Mouse (Mus musculus) forebrain, embryonic 14.5 days (tissue): Measurements from ENCODE around the gene Ifit2. TPM values are rescaled to one million over a fixed set of nuclear protein-coding genes. Genes with fewer than 3 reads are reported as not detected.

Experiments
- ATAC-seq: fragments of 200-750 bp; cut with Nextera tagmentation; 2 replicates; pipeline ENCODE4 v1.8.0; 2017; ENCODE audit warnings: mild to moderate bottlenecking, moderate library complexity
- DNase-seq: peaks from one replicate; pipeline ENCODE4 v3.0.0-alpha.2; 2015; ENCODE audit warnings: low spot score
- H3K27ac ChIP-seq: fragments of 300-500 bp; sonication (generic); 2 replicates; pipeline ENCODE4 v1.5.1; 2014; ENCODE audit warnings: low read depth, mild to moderate bottlenecking, control low read depth, low read length, moderate library complexity
- H3K27me3 ChIP-seq: fragments of 300-500 bp; sonication (generic); replicated peaks from 2 replicates; pipeline ENCODE4 v1.6.1; 2014; ENCODE audit warnings: low read length, control low read depth, mixed read lengths; ENCODE audit not compliant: control insufficient read depth, insufficient read depth
- H3K36me3 ChIP-seq: fragments of 300-500 bp; sonication (generic); 2 replicates; pipeline ENCODE4 v1.6.1; 2014; ENCODE audit warnings: low read length, control low read depth; ENCODE audit not compliant: control insufficient read depth, insufficient read depth
- H3K4me1 ChIP-seq: fragments of 300-500 bp; sonication (generic); 2 replicates; pipeline ENCODE4 v1.6.1; 2014; ENCODE audit warnings: antibody characterized with exemption, low read length, control low read depth; ENCODE audit not compliant: control insufficient read depth, insufficient read depth
- H3K4me2 ChIP-seq: fragments of 300-500 bp; sonication (generic); 2 replicates; pipeline ENCODE4 v1.6.1; 2014; ENCODE audit warnings: mild to moderate bottlenecking, control low read depth, low read length
- H3K4me3 ChIP-seq: fragments of 300-500 bp; sonication (generic); 2 replicates; pipeline ENCODE4 v1.5.1; 2014; ENCODE audit warnings: low read depth, low read length, control low read depth
- H3K9ac ChIP-seq: fragments of 300-500 bp; sonication (generic); 2 replicates; pipeline ENCODE4 v1.6.1; 2014; ENCODE audit warnings: mild to moderate bottlenecking, low read length, control low read depth, moderate library complexity
- H3K9me3 ChIP-seq: fragments of 300-500 bp; sonication (generic); replicated peaks from 2 replicates; pipeline ENCODE4 v1.6.1; 2016; ENCODE audit warnings: low read length, control low read depth, mixed read lengths; ENCODE audit not compliant: control insufficient read depth
- WGBS: fragments of 180-500 bp; shearing (Covaris S2); extraction: QIAGEN DNeasy Blood & Tissue Kit; methylation state at CpG from one replicate; pipeline ENCODE4 v1.1.7; 2014; 5-methylcytosine and 5-hydroxymethylcytosine counted together
- polyA plus RNA-seq: library from polyadenylated mRNA; unstranded; fragments of >200 nt; fragmentation: Nextera tagmentation; extraction: Ambion mirVana; gene quantifications from 2 replicates; pipeline ENCODE4 v1.2.1, GENCODE M21; 2014

Ifit2 gene
- polyA plus RNA-seq, 1 experiment from 2014 or later: 8.3 TPM

DNA sequence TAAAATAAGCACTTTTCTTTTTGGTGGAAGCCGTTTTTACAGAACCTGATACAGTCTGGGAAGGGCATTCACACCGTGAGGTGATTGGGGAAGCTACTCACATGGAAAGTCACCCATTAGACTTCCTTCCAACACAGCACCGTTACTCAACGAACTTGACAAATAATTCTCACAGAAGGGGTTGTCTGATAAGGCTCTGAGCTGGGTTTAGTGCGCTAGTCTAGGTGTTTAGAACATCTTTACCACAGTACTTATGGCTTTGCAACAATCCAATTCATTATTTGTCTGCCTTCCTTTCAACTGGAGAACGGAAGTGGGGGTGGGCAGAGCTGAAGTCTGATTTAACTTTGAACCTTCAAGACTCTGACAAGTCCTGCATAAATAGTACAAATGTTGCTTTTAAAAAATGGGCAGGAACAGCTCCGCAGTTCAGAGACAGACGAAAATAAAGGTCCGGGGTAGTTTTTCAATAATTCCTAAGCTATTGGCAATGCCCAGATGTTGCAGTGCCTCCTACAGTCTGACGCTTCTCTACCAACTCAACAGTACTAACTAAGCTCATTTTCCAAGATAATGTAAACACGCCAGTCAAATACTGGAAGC is 24.1 kb upstream of the Ifit2 start:
- no peaks in the 10 kb centered on the region for H3K9me3 ChIP-seq
- WGBS: 40% methylated on average over 11 of the region's 11 CpGs
- peak overlapping the region; percentile 90 for H3K4me2 ChIP-seq
- ATAC-seq (no peak; the same call in 1 of the 2 replicates), DNase-seq (peak; percentile 32)
- H3K36me3 ChIP-seq: no peaks in the 10 kb centered on the region
- peak overlapping the region; percentile 58 for H3K4me3 ChIP-seq
- no peak overlapping the region for H3K27ac ChIP-seq
- no peaks in the 10 kb centered on the region for H3K27me3 ChIP-seq
- H3K9ac ChIP-seq: peak overlapping the region; percentile 77
- H3K4me1 ChIP-seq: peaks cover 3% of the 10 kb centered on the region; the same call in 1 of the 2 replicates

DNA sequence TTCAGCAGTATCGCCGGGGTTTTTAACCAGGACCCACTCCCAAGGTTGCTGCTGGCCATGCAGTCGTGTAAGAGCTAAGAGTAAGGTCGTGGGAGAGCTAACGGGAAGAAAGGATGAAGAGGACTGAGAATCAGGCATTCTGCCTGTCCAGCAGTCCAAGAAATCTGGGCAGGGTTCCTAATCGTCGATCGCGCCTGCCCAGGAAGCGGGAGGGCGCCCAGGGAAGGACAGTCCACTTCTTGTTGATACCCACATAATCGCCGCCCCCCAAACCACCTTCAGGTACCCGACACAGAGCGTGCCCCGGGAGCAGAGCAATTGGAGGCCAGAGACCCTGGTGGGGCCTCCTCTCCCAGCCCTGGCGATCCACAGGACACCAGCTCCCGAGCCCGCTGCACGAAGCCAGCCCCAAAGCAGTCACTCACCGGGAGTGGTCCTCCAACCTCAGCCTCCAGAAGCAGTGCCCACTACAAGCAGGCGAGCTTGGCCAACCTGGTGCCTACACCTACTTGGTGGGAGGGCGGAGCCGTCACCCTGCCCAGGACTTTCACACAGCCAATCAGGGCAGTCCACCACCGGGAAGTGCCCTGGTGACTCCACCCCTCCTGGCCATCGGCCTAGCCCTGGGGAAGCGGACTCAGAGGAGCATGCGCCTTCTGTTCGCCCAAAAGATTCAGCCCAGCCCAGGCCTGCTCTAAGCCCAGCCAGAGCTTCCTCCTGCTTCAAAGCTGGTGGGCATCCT is 23.4 kb upstream of the Ifit2 start, which contains the start of gene Lipa:
Gene Lipa, minus strand, starts transcription at position 534 of the 742 bp plus-strand sequence.
- H3K4me2 ChIP-seq: peak within 1 kb of the TSS; percentile 90
- ATAC-seq (peak; percentile 100), DNase-seq (peak; percentile 94)
- WGBS: under 1% methylated on average over 29 of the region's 29 CpGs
- H3K4me1 ChIP-seq: peaks cover 3% of the 10 kb centered on the region; the same call in 1 of the 2 replicates
- no peaks in the 10 kb centered on the region for H3K27me3 ChIP-seq
- no peaks in the 10 kb centered on the region for H3K9me3 ChIP-seq
- H3K4me3 ChIP-seq: peak within 1 kb of the TSS; percentile 58
- H3K36me3 ChIP-seq: no peaks in the 10 kb centered on the region
- peak within 1 kb of the TSS; percentile 77 for H3K9ac ChIP-seq
- no peak within 1 kb of the TSS for H3K27ac ChIP-seq

DNA sequence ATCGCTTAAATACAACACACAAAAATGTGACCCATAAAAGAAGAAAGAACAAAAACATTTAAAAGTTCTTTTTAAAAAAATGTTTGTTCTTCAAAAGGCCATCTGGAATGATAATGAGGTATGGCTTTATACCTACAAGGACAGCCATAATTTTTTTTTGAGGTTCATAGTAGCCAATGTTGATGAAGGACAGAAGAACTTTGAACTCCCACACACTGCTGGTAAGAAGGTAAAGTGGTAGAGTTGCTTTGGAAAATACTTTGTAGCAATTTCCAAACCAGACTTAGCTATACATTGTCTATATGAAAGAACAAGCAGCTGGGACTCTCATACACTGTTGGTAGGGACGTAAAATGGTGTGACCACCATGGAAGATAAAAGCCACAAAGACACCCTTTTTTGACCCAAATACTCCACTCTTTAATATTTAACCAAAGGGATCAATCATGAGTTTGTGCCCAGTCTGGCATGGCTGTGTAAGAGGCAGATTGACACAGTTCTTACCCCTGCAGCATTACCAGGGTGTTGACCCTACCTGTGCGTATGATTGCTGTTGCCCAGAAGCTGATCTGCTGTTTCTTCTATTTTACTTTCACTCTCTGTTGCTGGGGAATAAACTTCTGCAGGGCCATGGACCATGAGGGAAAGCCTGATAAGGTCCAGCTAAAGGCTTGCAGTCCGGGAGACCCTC is 18.3 kb upstream of the Ifit2 start:
- DNase-seq: no peak
- no peak overlapping the region for H3K27ac ChIP-seq
- H3K4me3 ChIP-seq: no peak overlapping the region
- no peak overlapping the region for H3K4me2 ChIP-seq
- no peak for ATAC-seq
- WGBS: 95% methylated on average over 4 of the region's 4 CpGs
- H3K4me1 ChIP-seq: no peaks in the 10 kb centered on the region
- no peaks in the 10 kb centered on the region for H3K9me3 ChIP-seq
- no peaks in the 10 kb centered on the region for H3K36me3 ChIP-seq
- no peak overlapping the region for H3K9ac ChIP-seq
- no peaks in the 10 kb centered on the region for H3K27me3 ChIP-seq

DNA sequence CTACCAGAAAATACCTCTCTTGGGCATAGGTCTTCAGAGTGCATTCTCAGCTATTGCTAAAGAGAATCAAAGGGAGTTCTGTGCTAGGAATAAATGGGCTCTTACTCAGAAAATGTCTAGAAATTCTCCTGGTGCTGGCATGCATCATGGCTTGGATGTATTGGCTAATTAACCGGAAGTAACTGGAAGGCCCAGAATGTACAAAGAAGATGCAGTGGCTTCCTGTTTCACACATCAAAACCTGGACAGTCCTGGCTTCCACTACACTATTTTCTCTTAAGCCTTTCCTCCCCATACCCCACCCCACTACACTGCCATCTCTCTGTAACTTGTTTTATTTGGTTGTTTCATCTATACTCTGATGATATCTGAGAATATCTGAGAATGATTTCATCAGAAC is 11.1 kb upstream of the Ifit2 start:
- H3K27ac ChIP-seq: no peak overlapping the region
- no peaks in the 10 kb centered on the region for H3K9me3 ChIP-seq
- H3K27me3 ChIP-seq: no peaks in the 10 kb centered on the region
- H3K4me2 ChIP-seq: no peak overlapping the region
- 91% methylated on average over 1 of the region's 1 CpGs for WGBS
- no peak overlapping the region for H3K9ac ChIP-seq
- no peaks in the 10 kb centered on the region for H3K4me1 ChIP-seq
- DNase-seq: no peak
- H3K36me3 ChIP-seq: no peaks in the 10 kb centered on the region
- no peak for ATAC-seq
- H3K4me3 ChIP-seq: no peak overlapping the region

DNA sequence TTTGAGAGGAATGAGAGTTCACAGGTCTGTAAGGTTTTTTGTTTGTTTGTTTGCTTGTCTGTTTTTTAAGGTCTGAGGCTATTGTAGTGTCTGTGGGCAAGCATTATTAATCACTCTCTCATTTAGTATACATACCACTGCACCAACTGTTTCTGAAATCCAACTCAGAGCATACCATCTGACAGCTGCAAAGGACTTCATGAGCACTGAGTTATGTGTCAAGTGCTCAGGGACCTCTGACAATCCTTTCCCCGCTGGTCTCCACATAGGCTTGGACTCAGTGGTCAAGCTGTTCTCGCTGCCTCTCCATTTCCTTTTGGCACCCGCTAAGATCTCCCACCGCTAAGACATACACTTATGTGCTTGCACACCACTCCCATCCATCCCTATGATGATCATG is 4.3 kb upstream of the Ifit2 start:
- 89% methylated on average over 4 of the region's 4 CpGs for WGBS

DNA sequence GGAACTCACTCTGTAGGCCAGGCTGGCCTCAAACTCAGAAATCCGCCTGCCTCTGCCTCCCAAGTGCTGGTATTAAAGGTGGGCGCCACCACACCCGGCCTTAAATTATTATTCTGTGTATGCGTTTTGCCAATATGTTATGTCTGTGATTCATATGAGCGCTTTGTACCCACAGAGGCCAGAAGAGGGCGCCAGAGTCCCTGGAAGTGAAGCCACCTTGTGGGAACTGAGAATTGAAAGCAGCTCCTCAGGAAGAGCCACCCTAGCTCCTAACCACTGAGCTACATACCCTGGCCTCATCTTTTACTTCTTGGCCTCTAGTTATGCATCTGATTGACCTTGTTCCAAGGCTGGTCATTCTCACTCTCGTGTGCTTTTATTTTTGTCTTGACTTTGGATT is 2.5 kb upstream of the Ifit2 start:
- ATAC-seq: no peak
- DNase-seq: peak; percentile 78
- Histone ChIP-seq H3K4me2 (no peak overlapping the region), H3K9me3 (no peaks in the 10 kb centered on the region), H3K27ac (no peak overlapping the region), H3K27me3 (no peaks in the 10 kb centered on the region), H3K4me3 (no peak overlapping the region), H3K36me3 (no peaks in the 10 kb centered on the region), H3K9ac (no peak overlapping the region), H3K4me1 (no peaks in the 10 kb centered on the region)
- WGBS: 24% methylated on average over 7 of the region's 7 CpGs

More for the DNA sequence above, 4.3 kb upstream of the Ifit2 start:
- no peaks in the 10 kb centered on the region for H3K4me1 ChIP-seq
- no peak overlapping the region for H3K27ac ChIP-seq
- H3K27me3 ChIP-seq: no peaks in the 10 kb centered on the region
- no peaks in the 10 kb centered on the region for H3K9me3 ChIP-seq
- H3K4me3 ChIP-seq: no peak overlapping the region
- DNase-seq (no peak), ATAC-seq (no peak)
- H3K4me2 ChIP-seq: no peak overlapping the region
- H3K36me3 ChIP-seq: no peaks in the 10 kb centered on the region
- no peak overlapping the region for H3K9ac ChIP-seq

DNA sequence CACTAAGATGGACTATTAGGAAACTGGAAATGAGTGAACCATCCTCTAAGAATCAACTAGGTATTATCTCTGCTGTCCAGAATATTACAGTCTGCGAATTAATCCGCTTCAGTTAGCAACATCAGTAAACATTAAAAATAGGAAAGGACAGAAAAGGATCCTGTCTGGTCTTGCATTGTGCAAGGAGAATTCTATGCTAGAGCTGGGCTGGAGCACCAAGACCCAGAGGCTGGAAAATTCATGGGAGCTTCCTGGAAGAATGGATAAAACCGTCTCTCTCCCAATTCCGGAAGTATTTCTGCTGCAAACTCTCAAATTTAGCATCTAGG is 325 bp upstream of the Ifit2 start:
- WGBS: 30% methylated on average over 4 of the region's 4 CpGs
- DNase-seq (no peak), ATAC-seq (peak; percentile 40; the same call in 1 of the 2 replicates)

DNA sequence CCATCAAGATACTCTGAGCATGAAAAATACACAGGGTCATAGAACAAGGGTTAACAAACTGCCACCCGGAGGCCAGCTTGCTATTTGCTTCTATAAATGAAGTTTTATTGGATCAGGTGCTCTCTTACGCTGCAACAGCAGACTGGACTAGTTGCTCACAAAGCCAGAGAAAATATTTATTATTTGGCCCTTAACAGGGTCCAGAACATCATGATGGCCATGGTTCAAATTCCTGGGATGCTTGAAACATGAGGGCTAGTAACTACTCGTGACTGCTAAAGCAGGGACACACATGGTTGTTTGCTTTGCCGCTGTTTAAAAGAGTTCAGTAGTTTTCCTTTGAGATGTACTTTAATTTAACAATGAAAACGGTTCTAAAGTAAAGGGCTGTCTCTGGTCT is 1.5 kb downstream of the Ifit2 start:
- no peak overlapping the region for H3K4me3 ChIP-seq
- H3K9ac ChIP-seq: no peak overlapping the region
- no peaks in the 10 kb centered on the region for H3K27me3 ChIP-seq
- H3K27ac ChIP-seq: no peak overlapping the region
- no peak for ATAC-seq
- peak overlapping the region; percentile 25; the same call in 1 of the 2 replicates for H3K4me2 ChIP-seq
- H3K4me1 ChIP-seq: no peaks in the 10 kb centered on the region
- no peaks in the 10 kb centered on the region for H3K9me3 ChIP-seq
- 71% methylated on average over 5 of the region's 5 CpGs for WGBS
- DNase-seq: no peak
- H3K36me3 ChIP-seq: no peaks in the 10 kb centered on the region

More for the DNA sequence above, 325 bp upstream of the Ifit2 start:
- no peaks in the 10 kb centered on the region for H3K9me3 ChIP-seq
- no peak overlapping the region for H3K27ac ChIP-seq
- H3K36me3 ChIP-seq: no peaks in the 10 kb centered on the region
- H3K9ac ChIP-seq: peak overlapping the region; percentile 59
- H3K4me3 ChIP-seq: peak overlapping the region; percentile 39
- H3K4me1 ChIP-seq: no peaks in the 10 kb centered on the region
- peak overlapping the region; percentile 57 for H3K4me2 ChIP-seq
- no peaks in the 10 kb centered on the region for H3K27me3 ChIP-seq

DNA sequence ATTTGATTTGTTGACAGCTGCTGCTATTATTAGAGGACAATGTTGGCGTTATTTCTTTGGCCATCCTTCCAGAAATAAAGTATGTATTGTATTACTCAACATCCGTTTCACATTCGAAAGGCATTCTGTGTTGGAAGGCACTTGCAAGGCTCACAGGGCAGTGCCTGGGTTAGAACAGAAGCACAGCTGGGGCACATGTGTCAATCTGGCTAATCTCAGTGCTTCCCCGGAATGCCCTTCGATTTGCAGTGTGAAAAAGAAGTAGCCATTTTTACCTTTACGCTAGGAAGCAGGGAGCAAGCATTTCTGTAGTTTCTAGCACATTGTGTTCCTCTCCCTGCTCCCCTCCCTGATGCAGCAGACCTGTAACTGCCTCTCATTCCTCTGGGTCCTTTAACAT is 2.5 kb downstream of the Ifit2 start:
- H3K4me3 ChIP-seq: no peak overlapping the region
- WGBS: 66% methylated on average over 6 of the region's 6 CpGs
- H3K4me2 ChIP-seq: no peak overlapping the region
- no peak for ATAC-seq
- no peaks in the 10 kb centered on the region for H3K36me3 ChIP-seq
- no peak overlapping the region for H3K9ac ChIP-seq
- H3K4me1 ChIP-seq: no peaks in the 10 kb centered on the region
- H3K27ac ChIP-seq: no peak overlapping the region
- DNase-seq: no peak
- H3K27me3 ChIP-seq: no peaks in the 10 kb centered on the region
- H3K9me3 ChIP-seq: no peaks in the 10 kb centered on the region
